Mouse (Mus musculus) embryonic facial prominence, embryonic 14.5 days (tissue): ENCODE results near the gene Podxl. TPM values are rescaled to one million over a fixed set of nuclear protein-coding genes. Genes with fewer than 3 reads are reported as not detected.

Experiments
- ATAC-seq: fragments of 200-750 bp; cut with Nextera tagmentation; 2 replicates; pipeline ENCODE4 v1.8.0; 2017; ENCODE audit warnings: low read depth, moderate number of reproducible peaks, moderate TSS enrichment
- DNase-seq: peaks from one replicate; pipeline ENCODE4 v3.0.0-alpha.2; 2015; ENCODE audit warnings: low spot score
- H3K27ac ChIP-seq: fragments of 300-500 bp; sonication (generic); replicated peaks from 2 replicates; pipeline ENCODE4 v1.5.1; 2014; ENCODE audit warnings: low read depth, mild to moderate bottlenecking, low read length, moderate library complexity
- H3K27me3 ChIP-seq: fragments of 300-500 bp; sonication (generic); replicated peaks from 2 replicates; pipeline ENCODE4 v1.6.1; 2014; ENCODE audit warnings: low read length; ENCODE audit not compliant: control insufficient read depth, insufficient read depth
- H3K36me3 ChIP-seq: fragments of 300-500 bp; sonication (generic); 2 replicates; pipeline ENCODE4 v1.6.1; 2014; ENCODE audit warnings: low read length, mixed read lengths; ENCODE audit not compliant: control insufficient read depth, insufficient read depth
- H3K4me1 ChIP-seq: fragments of 300-500 bp; sonication (generic); 2 replicates; pipeline ENCODE4 v1.6.1; 2014; ENCODE audit warnings: antibody characterized with exemption, low read length; ENCODE audit not compliant: control insufficient read depth, insufficient read depth
- H3K4me2 ChIP-seq: fragments of 300-500 bp; sonication (generic); 2 replicates; pipeline ENCODE4 v1.6.1; 2014; ENCODE audit warnings: low read depth, mild to moderate bottlenecking, low read length, moderate library complexity, mixed read lengths
- H3K4me3 ChIP-seq: fragments of 300-500 bp; sonication (generic); 2 replicates; pipeline ENCODE4 v1.5.1; 2014; ENCODE audit warnings: low read depth, mild to moderate bottlenecking, low read length
- H3K9ac ChIP-seq: fragments of 300-500 bp; sonication (generic); 2 replicates; pipeline ENCODE4 v1.6.1; 2014; ENCODE audit warnings: low read depth, mild to moderate bottlenecking, low read length, moderate library complexity, mixed read lengths
- H3K9me3 ChIP-seq: fragments of 300-500 bp; sonication (generic); 2 replicates; pipeline ENCODE4 v1.6.1; 2016; ENCODE audit warnings: low read length; ENCODE audit not compliant: control insufficient read depth
- WGBS: fragments of 180-500 bp; shearing (Covaris S2); extraction: QIAGEN DNeasy Blood & Tissue Kit; methylation state at CpG from one replicate; pipeline ENCODE4 v1.1.7; 2014; 5-methylcytosine and 5-hydroxymethylcytosine counted together
- polyA plus RNA-seq: library from polyadenylated mRNA; unstranded; fragments of >200 nt; fragmentation: Nextera tagmentation; extraction: Ambion mirVana; gene quantifications from 2 replicates; pipeline ENCODE4 v1.2.1, GENCODE M21; 2014

Gene Podxl
- polyA plus RNA-seq, 1 experiment from 2014 or later: 7.6 TPM

DNA sequence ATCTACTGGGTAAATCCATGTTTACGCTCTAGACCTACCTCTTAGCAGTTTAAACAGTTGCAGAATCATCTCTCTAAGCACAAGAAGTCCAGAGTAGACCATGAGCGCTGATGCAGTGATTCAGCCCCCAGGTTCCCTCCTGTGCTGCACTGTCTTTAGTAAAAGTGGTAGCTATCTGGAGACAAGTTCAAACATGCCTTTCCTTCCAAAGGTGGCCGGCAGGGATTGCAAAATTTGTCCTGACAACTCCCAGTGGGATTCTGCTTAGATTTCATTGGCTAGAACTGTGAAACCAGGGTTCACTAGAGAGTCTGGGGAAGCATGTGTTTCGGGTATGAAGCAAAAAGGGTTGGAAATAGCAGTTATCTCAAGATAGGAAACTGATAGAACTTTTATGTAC lies 83.8 kb downstream of the Podxl start:
- Histone ChIP-seq H3K27me3 (no peaks in the 10 kb centered on the region), H3K9me3 (no peaks in the 10 kb centered on the region), H3K9ac (no peak overlapping the region), H3K36me3 (peaks cover 45% of the 10 kb centered on the region), H3K4me2 (no peak overlapping the region), H3K4me1 (no peaks in the 10 kb centered on the region), H3K27ac (no peak overlapping the region), H3K4me3 (no peak overlapping the region)
- ATAC-seq: no peak
- DNase-seq: peak; percentile 25
- 69% methylated on average over 4 of the region's 4 CpGs for WGBS

GRCm38 (mm10) chr6:31478221-31478620 lies 85.6 kb downstream of the Podxl start:
- H3K9ac ChIP-seq: no peak overlapping the region
- WGBS: 71% methylated on average over 4 of the region's 4 CpGs
- no peaks in the 10 kb centered on the region for H3K9me3 ChIP-seq
- no peak overlapping the region for H3K4me3 ChIP-seq
- no peak overlapping the region for H3K4me2 ChIP-seq
- ATAC-seq: no peak
- H3K27me3 ChIP-seq: no peaks in the 10 kb centered on the region
- DNase-seq: no peak
- H3K27ac ChIP-seq: no peak overlapping the region
- H3K4me1 ChIP-seq: no peaks in the 10 kb centered on the region
- H3K36me3 ChIP-seq: peaks cover 59% of the 10 kb centered on the region

Other genes with a start within 250 kb of the Podxl start
- 155 and 165 TPM in 2 replicates for gene Mkln1, start 165.2 kb downstream of the Podxl start, polyA plus RNA-seq